Mouse (Mus musculus): ENCODE data around the gene 1810049J17Rik. TPM values are rescaled to one million over a fixed set of nuclear protein-coding genes. Genes with fewer than 3 reads are reported as not detected.
A peak's percentile ranks its signal among the peaks of the same experiment; 100 is the strongest.

The 1810049J17Rik gene
- polyA plus RNA-seq, 1 experiment from 2014 or later = 0.84 TPM

DNA sequence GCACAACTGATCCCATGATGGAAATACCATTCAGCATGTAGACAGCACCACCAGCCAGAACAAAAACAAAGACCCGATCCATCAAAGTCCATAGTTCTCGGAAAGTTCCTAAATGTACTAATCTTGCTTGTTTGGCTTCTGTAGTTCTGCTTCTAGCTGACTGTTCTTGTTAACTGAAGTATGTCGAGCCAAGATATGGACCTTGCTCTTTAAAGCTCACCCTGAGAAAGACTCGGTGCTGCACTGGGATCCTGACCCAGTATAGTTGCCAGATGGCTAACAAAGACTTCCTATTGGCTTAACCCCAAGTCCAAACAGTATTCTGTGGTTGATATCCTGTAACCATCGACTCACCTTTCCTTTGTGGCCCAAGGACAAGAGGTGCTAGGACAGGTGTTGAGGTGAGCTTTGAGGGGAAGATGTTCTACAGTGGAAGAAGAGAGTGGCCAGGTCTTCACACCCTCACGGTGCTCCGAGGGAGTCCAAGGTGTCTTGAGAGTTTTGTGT, 23.4 kb downstream of the 1810049J17Rik start:
- Histone ChIP-seq H3K27me3 (no peaks in the 10 kb centered on the region), H3K4me1 (no peaks in the 10 kb centered on the region; the same call in 1 of the 2 replicates), H3K4me2 (replicated peaks) (no peak overlapping the region), H3K36me3 (no peaks in the 10 kb centered on the region), H3K9ac (no peak overlapping the region), H3K9me3 (no peaks in the 10 kb centered on the region), H3K4me3 (no peak overlapping the region), H3K27ac (no peak overlapping the region)
- no peak for ATAC-seq (ENCODE audit: low FRiP score, low read depth)
- 85% methylated on average over 7 of the region's 7 CpGs for WGBS

- H3K4me1 ChIP-seq = no peaks in the 10 kb centered on the region; the same call in 1 of the 2 replicates
- H3K4me3 ChIP-seq = no peak overlapping the region
- H3K27ac ChIP-seq = no peak overlapping the region
- H3K36me3 ChIP-seq = no peaks in the 10 kb centered on the region
- no peak for ATAC-seq (ENCODE audit: low FRiP score, low read depth)
- WGBS = 51% methylated on average over 2 of the region's 2 CpGs
- H3K9ac ChIP-seq = no peak overlapping the region
- no peaks in the 10 kb centered on the region for H3K9me3 ChIP-seq
- no peak overlapping the region for H3K4me2 ChIP-seq (replicated peaks)
- H3K27me3 ChIP-seq = no peaks in the 10 kb centered on the region
Observed at GRCm38 (mm10) chr15:12296228-12296627, 25.5 kb downstream of the 1810049J17Rik start.

- 81% methylated on average over 2 of the region's 2 CpGs for WGBS
- peaks cover 4% of the 10 kb centered on the region; the same call in 1 of the 2 replicates for H3K9me3 ChIP-seq
- H3K27me3 ChIP-seq = no peaks in the 10 kb centered on the region
- no peak overlapping the region for H3K4me2 ChIP-seq (replicated peaks)
- H3K4me1 ChIP-seq = no peaks in the 10 kb centered on the region; the same call in 1 of the 2 replicates
- no peak overlapping the region for H3K27ac ChIP-seq
- H3K9ac ChIP-seq = no peak overlapping the region
- no peaks in the 10 kb centered on the region for H3K36me3 ChIP-seq
- H3K4me3 ChIP-seq = no peak overlapping the region
- ATAC-seq (ENCODE audit: low FRiP score, low read depth) = no peak
Observed at GRCm38 (mm10) chr15:12291757-12292156, 29.9 kb downstream of the 1810049J17Rik start.

DNA sequence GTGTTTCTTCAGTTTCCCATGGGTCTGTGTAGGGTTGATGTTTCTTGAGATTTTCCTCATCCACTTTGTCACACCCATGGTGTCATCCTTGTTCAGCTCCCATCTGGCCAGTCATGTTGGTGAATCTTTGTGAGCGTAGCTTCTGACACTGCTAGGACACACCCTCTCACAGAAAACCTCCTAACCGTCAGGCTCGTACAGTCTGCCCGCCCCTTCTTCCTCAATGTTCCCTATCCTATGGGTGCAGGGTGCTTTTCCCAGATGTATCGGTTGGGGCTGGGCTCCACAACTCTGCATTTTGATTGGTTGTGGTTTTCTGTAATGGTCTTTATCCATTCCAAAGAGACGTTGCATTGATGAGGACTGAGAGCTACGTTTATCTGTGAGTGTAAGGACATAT, 31.4 kb downstream of the 1810049J17Rik start:
- Histone ChIP-seq H3K9ac (no peak overlapping the region), H3K4me2 (replicated peaks) (no peak overlapping the region), H3K4me1 (no peaks in the 10 kb centered on the region; the same call in 1 of the 2 replicates), H3K36me3 (no peaks in the 10 kb centered on the region), H3K9me3 (peaks cover 7% of the 10 kb centered on the region; the same call in 1 of the 2 replicates), H3K27me3 (no peaks in the 10 kb centered on the region), H3K27ac (no peak overlapping the region), H3K4me3 (no peak overlapping the region)
- WGBS = 86% methylated on average over 7 of the region's 7 CpGs
- ATAC-seq (ENCODE audit: low FRiP score, low read depth) = no peak

DNA sequence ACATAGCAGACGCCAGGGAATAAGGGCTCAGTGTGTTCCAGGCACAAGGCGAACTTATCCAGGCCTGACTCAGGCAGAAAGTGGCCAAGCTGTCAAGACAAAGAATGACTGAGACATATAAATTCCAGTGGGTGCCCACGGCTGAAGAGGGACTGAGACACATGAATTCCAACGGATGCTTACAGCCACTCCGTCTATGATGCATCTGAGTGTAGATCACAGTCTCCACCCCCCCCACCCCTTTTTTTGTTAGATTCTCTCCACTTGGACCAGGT, 36.2 kb downstream of the 1810049J17Rik start:
- Histone ChIP-seq H3K36me3 (no peaks in the 10 kb centered on the region), H3K27me3 (no peaks in the 10 kb centered on the region), H3K9ac (no peak overlapping the region), H3K4me3 (no peak overlapping the region), H3K9me3 (peaks cover 10% of the 10 kb centered on the region; the same call in 1 of the 2 replicates), H3K4me1 (no peaks in the 10 kb centered on the region), H3K4me2 (replicated peaks) (no peak overlapping the region), H3K27ac (0 out of 2 replicates have a peak overlapping the region, but pooled peaks have one; percentile 33)
- 78% methylated on average over 5 of the region's 5 CpGs for WGBS
- ATAC-seq (ENCODE audit: low FRiP score, low read depth) = no peak

GRCm38 (mm10) chr15:12284794-12285534, 36.7 kb downstream of the 1810049J17Rik start:
- Histone ChIP-seq H3K9me3 (peaks cover 10% of the 10 kb centered on the region; the same call in 1 of the 2 replicates), H3K4me1 (no peaks in the 10 kb centered on the region), H3K27ac (peak overlapping the region; percentile 45; the same call in 1 of the 2 replicates), H3K4me3 (no peak overlapping the region), H3K9ac (no peak overlapping the region), H3K36me3 (no peaks in the 10 kb centered on the region), H3K27me3 (no peaks in the 10 kb centered on the region), H3K4me2 (replicated peaks) (no peak overlapping the region)
- 70% methylated on average over 6 of the region's 6 CpGs for WGBS
- ATAC-seq (ENCODE audit: low FRiP score, low read depth) = no peak

- H3K27me3 ChIP-seq = no peaks in the 10 kb centered on the region
- H3K4me2 ChIP-seq (replicated peaks) = no peak overlapping the region
- no peak for ATAC-seq (ENCODE audit: low FRiP score, low read depth)
- WGBS = 89% methylated on average over 1 of the region's 1 CpGs
- no peaks in the 10 kb centered on the region for H3K4me1 ChIP-seq
- 0 out of 2 replicates have a peak, but pooled peaks cover 3% of the 10 kb centered on the region for H3K9me3 ChIP-seq
- no peaks in the 10 kb centered on the region for H3K36me3 ChIP-seq
- no peak overlapping the region for H3K4me3 ChIP-seq
- H3K27ac ChIP-seq = no peak overlapping the region
- H3K9ac ChIP-seq = no peak overlapping the region
Observed at GRCm38 (mm10) chr15:12279816-12280215, 41.9 kb downstream of the 1810049J17Rik start.

- Histone ChIP-seq H3K4me3 (no peak overlapping the region), H3K4me2 (replicated peaks) (no peak overlapping the region), H3K9ac (no peak overlapping the region), H3K36me3 (peaks cover 11% of the 10 kb centered on the region), H3K4me1 (no peaks in the 10 kb centered on the region), H3K27me3 (no peaks in the 10 kb centered on the region), H3K9me3 (no peaks in the 10 kb centered on the region), H3K27ac (no peak overlapping the region)
- ATAC-seq (ENCODE audit: low FRiP score, low read depth) = no peak
- WGBS = 85% methylated on average over 4 of the region's 4 CpGs
Observed at GRCm38 (mm10) chr15:12275091-12275623, 46.5 kb downstream of the 1810049J17Rik start.

DNA sequence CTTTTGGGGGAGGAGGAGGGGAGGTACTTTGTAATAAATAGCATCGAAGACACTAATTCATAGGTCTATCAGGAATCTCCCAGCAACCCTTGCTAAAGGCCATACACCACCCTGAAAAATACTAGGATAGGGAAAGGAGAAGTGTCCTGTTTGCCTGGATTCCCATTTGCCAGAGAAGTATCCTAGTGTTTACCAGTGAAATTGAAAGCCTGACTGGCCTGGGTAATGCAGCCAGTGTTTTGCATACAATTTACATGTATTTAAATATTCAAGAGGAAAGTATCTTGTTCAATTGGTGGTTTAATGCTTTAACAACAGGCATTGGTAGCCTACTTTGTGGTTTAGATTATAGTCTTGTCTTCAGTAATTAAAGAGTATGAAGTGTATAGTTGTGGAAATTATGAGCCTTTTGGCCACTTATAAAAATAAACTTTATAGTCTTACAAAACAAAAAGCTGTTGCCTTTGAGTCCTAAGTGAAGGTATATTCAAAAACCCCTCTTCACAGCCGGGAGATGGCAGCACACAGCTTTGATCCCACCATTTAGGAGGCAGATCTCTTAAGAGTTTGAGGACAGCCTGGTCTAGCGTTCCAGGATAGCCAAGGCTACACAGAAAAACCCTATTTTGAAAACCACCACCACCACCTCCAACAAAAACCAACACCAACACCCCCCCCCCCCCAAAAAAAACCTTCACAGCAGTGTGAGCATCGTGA, 47.5 kb downstream of the 1810049J17Rik start:
- Histone ChIP-seq H3K27ac (no peak overlapping the region), H3K9ac (no peak overlapping the region), H3K4me1 (no peaks in the 10 kb centered on the region), H3K4me3 (no peak overlapping the region), H3K9me3 (no peaks in the 10 kb centered on the region), H3K27me3 (no peaks in the 10 kb centered on the region), H3K4me2 (replicated peaks) (no peak overlapping the region), H3K36me3 (peaks cover 21% of the 10 kb centered on the region)
- ATAC-seq (ENCODE audit: low FRiP score, low read depth) = no peak
- WGBS = 64% methylated on average over 4 of the region's 4 CpGs

- no peak overlapping the region for H3K4me2 ChIP-seq (replicated peaks)
- H3K9ac ChIP-seq = no peak overlapping the region
- H3K36me3 ChIP-seq = peaks cover 28% of the 10 kb centered on the region
- no peaks in the 10 kb centered on the region for H3K27me3 ChIP-seq
- 83% methylated on average over 12 of the region's 12 CpGs for WGBS
- H3K4me1 ChIP-seq = no peaks in the 10 kb centered on the region
- no peak overlapping the region for H3K27ac ChIP-seq
- H3K4me3 ChIP-seq = no peak overlapping the region
- ATAC-seq (ENCODE audit: low FRiP score, low read depth) = no peak
- no peaks in the 10 kb centered on the region for H3K9me3 ChIP-seq
Observed at GRCm38 (mm10) chr15:12273325-12274052, 48.2 kb downstream of the 1810049J17Rik start.

Measured in limb, embryonic 13.5 days (tissue).